Mouse (Mus musculus) testis, adult 2 months (tissue): ENCODE measurements around the gene Wtip.
"Not testable (repeated sequence)": the region's sequence is repeated elsewhere in the genome, so short reads cannot be mapped to it uniquely, and the experiment has no call there.

Source experiments
- CTCF ChIP-seq: fragments of 200-500 bp; IDR thresholded peaks from 2 replicates; pipeline ENCODE4 v1.5.1; 2012; ENCODE audit warnings: low read depth, mild to moderate bottlenecking, inconsistent platforms, low read length, moderate library complexity; ENCODE audit not compliant: control insufficient read depth, insufficient read depth, insufficient replicate concordance
- POLR2A ChIP-seq: fragments of 200-500 bp; IDR thresholded peaks from 2 replicates; pipeline ENCODE4 v1.6.1; 2012; ENCODE audit warnings: low read depth, mild to moderate bottlenecking, inconsistent platforms, low read length, moderate library complexity; ENCODE audit not compliant: control insufficient read depth

- TF ChIP-seq CTCF, POLR2A: not testable (repeated sequence)
These were observed 64.9 kb downstream of the Wtip start for GRCm38 (mm10) chr7:34068132-34068531.
